Mouse (Mus musculus) bone marrow macrophage, adult 2 months (primary cell): Measurements from ENCODE around the gene Cdh11. TPM values are rescaled to one million over a fixed set of nuclear protein-coding genes. Genes with fewer than 3 reads are reported as not detected.

Experiments
- H3K27ac ChIP-seq: 2 replicates; pipeline ENCODE4 v1.5.1; 2012; ENCODE audit warnings: low read depth, low read length; ENCODE audit not compliant: insufficient read depth
- H3K4me1 ChIP-seq: 2 replicates; pipeline ENCODE4 v1.6.1; 2012; ENCODE audit warnings: low read length; ENCODE audit not compliant: control insufficient read depth, insufficient read depth
- H3K4me3 ChIP-seq: 2 replicates; pipeline ENCODE4 v1.5.1; 2012; ENCODE audit warnings: mild to moderate bottlenecking, low read length, moderate library complexity; ENCODE audit not compliant: insufficient read depth
- CTCF ChIP-seq: IDR thresholded peaks from 2 replicates; pipeline ENCODE4 v1.5.1; 2012; ENCODE audit warnings: low read depth, mild to moderate bottlenecking, low read length, moderate library complexity
- POLR2A ChIP-seq: IDR thresholded peaks from 2 replicates; pipeline ENCODE4 v1.6.1; 2012; ENCODE audit warnings: mild to moderate bottlenecking, low read depth, low read length, borderline replicate concordance
- polyA plus RNA-seq: library from polyadenylated mRNA; stranded (reverse); fragments of >200 nt; gene quantifications from 2 replicates; pipeline ENCODE4 v1.2.4, GENCODE M21; 2012; ENCODE audit not compliant: missing spikeins, insufficient read depth, insufficient read length

The Cdh11 gene
- polyA plus RNA-seq, 1 experiment: 0.47 TPM

GRCm38 (mm10) chr8:102651964-102652363 is 133.5 kb downstream of the Cdh11 start:
- no peak for TF ChIP-seq POLR2A
- no peak for TF ChIP-seq CTCF
- H3K4me1 ChIP-seq: no peaks in the 10 kb centered on the region

GRCm38 (mm10) chr8:102627151-102627550 is 158.3 kb downstream of the Cdh11 start:
- TF ChIP-seq POLR2A (no peak), CTCF (no peak)

More at GRCm38 (mm10) chr8:102651964-102652363, 133.5 kb downstream of the Cdh11 start:
- Histone ChIP-seq H3K4me3 (no peak overlapping the region), H3K27ac (no peak overlapping the region)

GRCm38 (mm10) chr8:102612146-102612545 is 173.3 kb downstream of the Cdh11 start:
- no peak for TF ChIP-seq CTCF
- no peak for TF ChIP-seq POLR2A
- H3K4me1 ChIP-seq: no peaks in the 10 kb centered on the region
- H3K27ac ChIP-seq: no peak overlapping the region
- no peak overlapping the region for H3K4me3 ChIP-seq

More at GRCm38 (mm10) chr8:102627151-102627550, 158.3 kb downstream of the Cdh11 start:
- H3K4me3 ChIP-seq: no peak overlapping the region
- H3K4me1 ChIP-seq: no peaks in the 10 kb centered on the region
- H3K27ac ChIP-seq: no peak overlapping the region

GRCm38 (mm10) chr8:102601327-102601726 is 184.1 kb downstream of the Cdh11 start:
- Histone ChIP-seq H3K4me3 (no peak overlapping the region), H3K27ac (no peak overlapping the region), H3K4me1 (no peaks in the 10 kb centered on the region)
- TF ChIP-seq POLR2A (no peak), CTCF (no peak)

GRCm38 (mm10) chr8:102596523-102596922 is 188.9 kb downstream of the Cdh11 start:
- Histone ChIP-seq H3K27ac (no peak overlapping the region), H3K4me1 (no peaks in the 10 kb centered on the region), H3K4me3 (no peak overlapping the region)
- TF ChIP-seq POLR2A: no peak
- TF ChIP-seq CTCF: no peak

- TF ChIP-seq CTCF (no peak), POLR2A (no peak)
- no peak overlapping the region for H3K4me3 ChIP-seq
- H3K27ac ChIP-seq: no peak overlapping the region
- no peaks in the 10 kb centered on the region for H3K4me1 ChIP-seq
Observed at GRCm38 (mm10) chr8:102593899-102594298, 191.5 kb downstream of the Cdh11 start.
